14 mouse cellular contexts compared by ENCODE assay signal in genomic region chr7:19177216-19177615, GRCm38 (mm10). TPM values are rescaled to one million over a fixed set of nuclear protein-coding genes. Genes with fewer than 3 reads are reported as not detected.
DNase-seq lines count a peak whose midpoint lies in the region; ATAC-seq and TF ChIP-seq lines count a peak whose summit lies in the region.
"Had no signal": no experiment of that assay in that cellular context is flagged by ENCODE, and none has a peak within 500 bp of the region (broad histone marks: within the 10 kb centered on the region; RNA-seq: fewer than 3 reads in every experiment).

No protein-coding gene starts in this region.

- no peaks in the 10 kb centered on the region for H3K36me3 ChIP-seq in embryonic facial prominence, embryonic 10.5 days (replicated peaks)
- H3K36me3 ChIP-seq in hindbrain, embryonic 13.5 days: peaks cover 10% of the 10 kb centered on the region
- H3K36me3 ChIP-seq in midbrain, embryonic 15.5 days (replicated peaks): no peaks in the 10 kb centered on the region
- no peaks in the 10 kb centered on the region for H3K36me3 ChIP-seq in liver, postnatal 0 days (replicated peaks; ENCODE audit: insufficient read depth, low read length)
- H3K36me3 ChIP-seq: embryonic facial prominence, embryonic 12.5 days; limb, embryonic 15.5 days had no signal

- H3K4me1 ChIP-seq in cerebellum, adult 2 months (ENCODE audit: control insufficient read depth, insufficient read depth, low read length): peaks cover under 1% of the 10 kb centered on the region; the same call in 1 of the 2 replicates
- H3K4me1 ChIP-seq in embryonic facial prominence, embryonic 10.5 days: peaks cover 62% of the 10 kb centered on the region
- H3K4me1 ChIP-seq in hindbrain, embryonic 13.5 days (replicated peaks): peaks cover 52% of the 10 kb centered on the region
- peaks cover 41% of the 10 kb centered on the region for H3K4me1 ChIP-seq in midbrain, embryonic 15.5 days
- peaks cover 31% of the 10 kb centered on the region for H3K4me1 ChIP-seq in liver, postnatal 0 days (ENCODE audit: insufficient read depth)

- peak overlapping the region; percentile 86 for H3K9ac ChIP-seq in hindbrain, embryonic 13.5 days
- H3K9ac ChIP-seq in midbrain, embryonic 15.5 days: peak overlapping the region; percentile 72; the same call in 1 of the 2 replicates
- H3K9ac ChIP-seq in liver, postnatal 0 days (replicated peaks): no peak overlapping the region
- H3K9ac ChIP-seq: limb, embryonic 15.5 days had no signal

- peak overlapping the region; percentile 76 for H3K4me2 ChIP-seq in hindbrain, embryonic 13.5 days
- peak overlapping the region; percentile 75 for H3K4me2 ChIP-seq in midbrain, embryonic 15.5 days
- no peak overlapping the region for H3K4me2 ChIP-seq in liver, postnatal 0 days (ENCODE audit: low read depth, low read length)

- peaks cover 3% of the 10 kb centered on the region; the same call in 1 of the 2 replicates for H3K9me3 ChIP-seq in embryonic facial prominence, embryonic 10.5 days
- no peaks in the 10 kb centered on the region for H3K9me3 ChIP-seq in hindbrain, embryonic 13.5 days
- no peaks in the 10 kb centered on the region for H3K9me3 ChIP-seq in midbrain, embryonic 15.5 days
- no peaks in the 10 kb centered on the region for H3K9me3 ChIP-seq in liver, postnatal 0 days (ENCODE audit: low read length)
- H3K9me3 ChIP-seq: limb, embryonic 15.5 days had no signal

- TF ChIP-seq EP300 in liver, postnatal 0 days (IDR thresholded peaks at IDR 0.05; ENCODE audit: low read depth): no peak

- no peak for TF ChIP-seq CTCF in cerebellum, adult 2 months (IDR thresholded peaks at IDR 0.05; ENCODE audit: borderline replicate concordance, insufficient read depth, low read depth, low read length)
- TF ChIP-seq CTCF in liver, postnatal 0 days (IDR thresholded peaks at IDR 0.05; ENCODE audit: low read depth): no peak

- H3K4me3 ChIP-seq in cerebellum, adult 2 months (replicated peaks; ENCODE audit: insufficient read depth, low read depth, low read length): peak overlapping the region; percentile 97
- peak overlapping the region; percentile 55; the same call in 1 of the 2 replicates for H3K4me3 ChIP-seq in embryonic facial prominence, embryonic 10.5 days
- H3K4me3 ChIP-seq in hindbrain, embryonic 13.5 days: peak overlapping the region; percentile 67
- peak overlapping the region; percentile 74 for H3K4me3 ChIP-seq in midbrain, embryonic 15.5 days
- no peak overlapping the region for H3K4me3 ChIP-seq in liver, postnatal 0 days (ENCODE audit: low read depth, low read length)
- H3K4me3 ChIP-seq: myocyte had no signal

- DNase-seq in cerebellum, adult 2 months: peak; percentile 32 to 47
- no peak for DNase-seq in embryonic facial prominence, embryonic 10.5 days (ENCODE audit: low spot score)
- no peak for DNase-seq in right cerebral cortex, postnatal 25 days
- DNase-seq in liver, postnatal 0 days: no peak
- DNase-seq in heart, adult 9 months (ENCODE audit: low spot score in 2 of 2): no peak
- DNase-seq: heart, postnatal 10 days; lung, postnatal 36 days; thymus, postnatal 25 days had no signal

- ATAC-seq in cerebellum, adult (ENCODE audit: insufficient number of reproducible peaks, low FRiP score, low TSS enrichment): no peak
- ATAC-seq in hindbrain, embryonic 13.5 days (ENCODE audit: low FRiP score): no peak
- ATAC-seq in midbrain, embryonic 15.5 days (replicated peaks): no peak
- ATAC-seq in liver, postnatal 0 days: no peak

- H3K27ac ChIP-seq in cerebellum, adult 2 months (ENCODE audit: insufficient read depth, low read length): peak overlapping the region; percentile 8; the same call in 1 of the 2 replicates
- no peak overlapping the region for H3K27ac ChIP-seq in embryonic facial prominence, embryonic 10.5 days (replicated peaks)
- no peak overlapping the region for H3K27ac ChIP-seq in hindbrain, embryonic 13.5 days
- H3K27ac ChIP-seq in midbrain, embryonic 15.5 days: no peak overlapping the region
- no peak overlapping the region for H3K27ac ChIP-seq in liver, postnatal 0 days (ENCODE audit: low read depth)
- H3K27ac ChIP-seq: embryonic facial prominence, embryonic 12.5 days; limb, embryonic 15.5 days had no signal

- no peak for TF ChIP-seq POLR2A in cerebellum, adult 2 months (IDR thresholded peaks at IDR 0.05; ENCODE audit: borderline replicate concordance, insufficient read depth, low read length)

- no peaks in the 10 kb centered on the region for H3K27me3 ChIP-seq in cerebellum, adult 2 months (ENCODE audit: control insufficient read depth, insufficient read depth, low read length)
- H3K27me3 ChIP-seq in embryonic facial prominence, embryonic 10.5 days (replicated peaks; ENCODE audit: low read depth, poor library complexity, severe bottlenecking): peaks cover 77% of the 10 kb centered on the region
- H3K27me3 ChIP-seq in hindbrain, embryonic 13.5 days: peaks cover 57% of the 10 kb centered on the region
- H3K27me3 ChIP-seq in midbrain, embryonic 15.5 days (replicated peaks): peaks cover 21% of the 10 kb centered on the region
- peaks cover 51% of the 10 kb centered on the region for H3K27me3 ChIP-seq in liver, postnatal 0 days (ENCODE audit: insufficient read depth, low read length)

- WGBS in cerebellum, adult 2 months: 34% methylated on average over 7 of the region's 7 CpGs
- WGBS in embryonic facial prominence, embryonic 10.5 days: 61% methylated on average over 7 of the region's 7 CpGs
- WGBS in hindbrain, embryonic 13.5 days: 68% methylated on average over 7 of the region's 7 CpGs
- whole genome bisulfite sequencing in midbrain, embryonic 15.5 days: 62% methylated on average over 7 of the region's 7 CpGs
- 73% methylated on average over 7 of the region's 7 CpGs for WGBS in liver, postnatal 0 days (ENCODE audit: insufficient replicate concordance)

RNA-seq across cellular contexts. Expression of gene Eml2, which starts 1.0 kb away (rescaled TPM):
- 148 and 176 TPM in 2 replicates for polyA plus RNA-seq in cerebellum, adult 2 months (2012; rRNA removed)
- 5.2 and 6.2 TPM in 2 replicates for polyA plus RNA-seq in embryonic facial prominence, embryonic 10.5 days (2016; fragmentation: Nextera tagmentation; extraction: Ambion mirVana)
- 6.6 and 8.2 TPM in 2 replicates for polyA plus RNA-seq in hindbrain, embryonic 13.5 days (2015; fragmentation: Nextera tagmentation; extraction: Ambion mirVana)
- 8.9 and 10.8 TPM in 2 replicates for polyA plus RNA-seq in midbrain, embryonic 15.5 days (2015; fragmentation: Nextera tagmentation; extraction: Ambion mirVana)
- 3.3 and 3.4 TPM in 2 replicates for polyA plus RNA-seq in liver, postnatal 0 days (2015; fragmentation: Nextera tagmentation; extraction: Ambion mirVana)

RNA-seq across cellular contexts. Expression of gene Gipr, which starts 11.3 kb away (rescaled TPM):
- 1.9 and 2.6 TPM in 2 replicates for polyA plus RNA-seq in cerebellum, adult 2 months (2012; rRNA removed)
- polyA plus RNA-seq in embryonic facial prominence, embryonic 10.5 days (2016; fragmentation: Nextera tagmentation; extraction: Ambion mirVana): 1.4 and 1.6 TPM in 2 replicates
- polyA plus RNA-seq in hindbrain, embryonic 13.5 days (2015; fragmentation: Nextera tagmentation; extraction: Ambion mirVana): 1.6 and 2.3 TPM in 2 replicates
- 3.5 and 4.3 TPM in 2 replicates for polyA plus RNA-seq in midbrain, embryonic 15.5 days (2015; fragmentation: Nextera tagmentation; extraction: Ambion mirVana)
- polyA plus RNA-seq in liver, postnatal 0 days (2015; fragmentation: Nextera tagmentation; extraction: Ambion mirVana): 0.04 TPM in 1 of 2 replicates, not detected in the other

RNA-seq across cellular contexts. Expression of gene Snrpd2, which starts 27.7 kb away (rescaled TPM):
- polyA plus RNA-seq in cerebellum, adult 2 months (2012; rRNA removed): 87.1 and 88.8 TPM in 2 replicates
- polyA plus RNA-seq in embryonic facial prominence, embryonic 10.5 days (2016; fragmentation: Nextera tagmentation; extraction: Ambion mirVana): 178 and 189 TPM in 2 replicates
- polyA plus RNA-seq in hindbrain, embryonic 13.5 days (2015; fragmentation: Nextera tagmentation; extraction: Ambion mirVana): 123 and 128 TPM in 2 replicates
- 109 and 112 TPM in 2 replicates for polyA plus RNA-seq in midbrain, embryonic 15.5 days (2015; fragmentation: Nextera tagmentation; extraction: Ambion mirVana)
- 38.9 and 41.0 TPM in 2 replicates for polyA plus RNA-seq in liver, postnatal 0 days (2015; fragmentation: Nextera tagmentation; extraction: Ambion mirVana)

RNA-seq across cellular contexts. Expression of gene Qpctl, which starts 28.1 kb away (rescaled TPM):
- 15.7 TPM in 2 replicates for polyA plus RNA-seq in cerebellum, adult 2 months (2012; rRNA removed)
- 14.6 and 15.1 TPM in 2 replicates for polyA plus RNA-seq in embryonic facial prominence, embryonic 10.5 days (2016; fragmentation: Nextera tagmentation; extraction: Ambion mirVana)
- polyA plus RNA-seq in hindbrain, embryonic 13.5 days (2015; fragmentation: Nextera tagmentation; extraction: Ambion mirVana): 23.1 and 23.8 TPM in 2 replicates
- 26.4 and 27.0 TPM in 2 replicates for polyA plus RNA-seq in midbrain, embryonic 15.5 days (2015; fragmentation: Nextera tagmentation; extraction: Ambion mirVana)
- polyA plus RNA-seq in liver, postnatal 0 days (2015; fragmentation: Nextera tagmentation; extraction: Ambion mirVana): 5.2 and 5.8 TPM in 2 replicates

RNA-seq across cellular contexts. Expression of gene Gpr4, which starts 35.1 kb away (rescaled TPM):
- 4.3 and 5.1 TPM in 2 replicates for polyA plus RNA-seq in cerebellum, adult 2 months (2012; rRNA removed)
- polyA plus RNA-seq in embryonic facial prominence, embryonic 10.5 days (2016; fragmentation: Nextera tagmentation; extraction: Ambion mirVana): 1.7 and 2.0 TPM in 2 replicates
- polyA plus RNA-seq in hindbrain, embryonic 13.5 days (2015; fragmentation: Nextera tagmentation; extraction: Ambion mirVana): 1.8 and 2.3 TPM in 2 replicates
- polyA plus RNA-seq in midbrain, embryonic 15.5 days (2015; fragmentation: Nextera tagmentation; extraction: Ambion mirVana): 3.5 and 4.0 TPM in 2 replicates
- 0.74 and 0.83 TPM in 2 replicates for polyA plus RNA-seq in liver, postnatal 0 days (2015; fragmentation: Nextera tagmentation; extraction: Ambion mirVana)

Comparison
In these comparisons a context has a peak if more than half of its experiments do, and no peak if none do; other contexts are left out.
1. DNase-seq: peak in cerebellum, adult 2 months (2 of 2); none in embryonic facial prominence, embryonic 10.5 days (single experiment), right cerebral cortex, postnatal 25 days (single experiment), liver, postnatal 0 days (single experiment) and heart, adult 9 months (0 of 2).
2. RNA of gene Eml2, which starts 1.0 kb away (polyA plus RNA-seq): 148 to 176 TPM in cerebellum, adult 2 months; 8.9 to 10.8 TPM in midbrain, embryonic 15.5 days, 6.6 to 8.2 TPM in hindbrain, embryonic 13.5 days, 5.2 to 6.2 TPM in embryonic facial prominence, embryonic 10.5 days and 3.3 to 3.4 TPM in liver, postnatal 0 days; every median in the first group is over 10 times any median in the second.